Mouse (Mus musculus) left cerebral cortex, adult 11 months (tissue): ENCODE measurements around the gene Klk5.

Source experiments
- DNase-seq: peaks from one replicate; pipeline ENCODE4 v3.0.0; 2022; ENCODE audit warnings: low spot score

Gene Klk5

GRCm38 (mm10) chr7:43878281-43878680 lies 36.5 kb downstream of the Klk5 start:
- DNase-seq = no peak

GRCm38 (mm10) chr7:43880912-43881311 lies 39.1 kb downstream of the Klk5 start, which contains the start of gene Klk4:
Gene Klk4, plus strand, starts transcription at chr7:43881160.
- no peak for DNase-seq

GRCm38 (mm10) chr7:43882346-43882745 lies 40.6 kb downstream of the Klk5 start:
- DNase-seq = no peak

GRCm38 (mm10) chr7:43882811-43883210 lies 41.0 kb downstream of the Klk5 start:
- no peak for DNase-seq

GRCm38 (mm10) chr7:43883547-43883946 lies 41.8 kb downstream of the Klk5 start:
- no peak for DNase-seq

GRCm38 (mm10) chr7:43891365-43891764 lies 49.6 kb downstream of the Klk5 start:
- DNase-seq = no peak

GRCm38 (mm10) chr7:43891788-43892187 lies 50.0 kb downstream of the Klk5 start:
- DNase-seq = no peak

GRCm38 (mm10) chr7:43894836-43895235 lies 53.1 kb downstream of the Klk5 start:
- peak; percentile 79 for DNase-seq
